Mouse (Mus musculus) stomach, postnatal 0 days (tissue): ENCODE data around the gene Gpatch8. TPM values are rescaled to one million over a fixed set of nuclear protein-coding genes. Genes with fewer than 3 reads are reported as not detected.

Experiments used
- ATAC-seq: fragments of 200-750 bp; cut with Nextera tagmentation; 2 replicates; pipeline ENCODE4 v1.8.0; 2017; ENCODE audit not compliant: low FRiP score, low TSS enrichment
- DNase-seq: peaks from one replicate; pipeline ENCODE4 v3.0.0-alpha.2; 2016; ENCODE audit warnings: low spot score
- H3K27ac ChIP-seq: fragments of 300-500 bp; sonication (generic); replicated peaks from 2 replicates; pipeline ENCODE4 v1.5.1; 2014; ENCODE audit warnings: mild to moderate bottlenecking, control low read depth
- H3K27me3 ChIP-seq: fragments of 300-500 bp; sonication (generic); 2 replicates; pipeline ENCODE4 v1.6.1; 2014; ENCODE audit warnings: low read length; ENCODE audit not compliant: control insufficient read depth, insufficient read depth
- H3K36me3 ChIP-seq: fragments of 300-500 bp; sonication (generic); 2 replicates; pipeline ENCODE4 v1.6.1; 2014; ENCODE audit warnings: low read length, mixed read lengths; ENCODE audit not compliant: control insufficient read depth, insufficient read depth
- H3K4me1 ChIP-seq: fragments of 300-500 bp; sonication (generic); replicated peaks from 2 replicates; pipeline ENCODE4 v1.6.1; 2014; ENCODE audit warnings: antibody characterized with exemption; ENCODE audit not compliant: control insufficient read depth, insufficient read depth
- H3K4me2 ChIP-seq: fragments of 300-500 bp; sonication (generic); replicated peaks from 2 replicates; pipeline ENCODE4 v1.6.1; 2014; ENCODE audit warnings: low read depth, mild to moderate bottlenecking, control low read depth, moderate library complexity
- H3K4me3 ChIP-seq: fragments of 300-500 bp; sonication (generic); 2 replicates; pipeline ENCODE4 v1.5.1; 2014; ENCODE audit warnings: low read depth, low read length, control low read depth
- H3K9ac ChIP-seq: fragments of 300-500 bp; sonication (generic); 2 replicates; pipeline ENCODE4 v1.6.1; 2014; ENCODE audit warnings: mild to moderate bottlenecking, low read length, control low read depth, mixed read lengths
- H3K9me3 ChIP-seq: fragments of 300-500 bp; sonication (generic); 2 replicates; pipeline ENCODE4 v1.6.1; 2016; ENCODE audit warnings: low read length; ENCODE audit not compliant: control insufficient read depth
- CTCF ChIP-seq: IDR thresholded peaks from 2 replicates; pipeline ENCODE4 v1.5.1; 2016; ENCODE audit warnings: antibody characterized with exemption, low read depth, mild to moderate bottlenecking, moderate library complexity
- EP300 ChIP-seq: optimal IDR thresholded peaks from 2 replicates; pipeline ENCODE3; 2016; ENCODE audit warnings: antibody characterized with exemption
- WGBS: fragments of 180-500 bp; shearing (Covaris S2); extraction: QIAGEN DNeasy Blood & Tissue Kit; methylation state at CpG from one replicate; pipeline ENCODE4 v1.1.7; 2014; 5-methylcytosine and 5-hydroxymethylcytosine counted together
- polyA plus RNA-seq: library from polyadenylated mRNA; unstranded; fragments of >200 nt; fragmentation: Nextera tagmentation; extraction: Ambion mirVana; gene quantifications from 2 replicates; pipeline ENCODE4 v1.2.1, GENCODE M21; 2015

Gene Gpatch8
- polyA plus RNA-seq, 1 experiment from 2014 or later: 16.8 TPM

- DNase-seq: peak; percentile 37
- Histone ChIP-seq H3K9me3 (no peaks in the 10 kb centered on the region), H3K36me3 (peaks cover 25% of the 10 kb centered on the region; the same call in 1 of the 2 replicates), H3K9ac (no peak overlapping the region), H3K4me3 (no peak overlapping the region), H3K27me3 (no peaks in the 10 kb centered on the region), H3K4me1 (no peaks in the 10 kb centered on the region), H3K4me2 (no peak overlapping the region), H3K27ac (no peak overlapping the region)
- 68% methylated on average over 11 of the region's 11 CpGs for WGBS
- peak; percentile 80 for ATAC-seq
- TF ChIP-seq EP300: no peak
- peak; percentile 83 for TF ChIP-seq CTCF
Observed at GRCm38 (mm10) chr11:102486733-102487386, 69.3 kb downstream of the Gpatch8 start.

GRCm38 (mm10) chr11:102481779-102482178, 74.4 kb downstream of the Gpatch8 start:
- Histone ChIP-seq H3K27ac (no peak overlapping the region), H3K4me1 (no peaks in the 10 kb centered on the region), H3K36me3 (peaks cover 56% of the 10 kb centered on the region), H3K4me2 (no peak overlapping the region), H3K4me3 (no peak overlapping the region), H3K27me3 (no peaks in the 10 kb centered on the region), H3K9me3 (no peaks in the 10 kb centered on the region), H3K9ac (no peak overlapping the region)
- TF ChIP-seq EP300: no peak
- no peak for TF ChIP-seq CTCF
- DNase-seq (no peak), ATAC-seq (no peak)
- WGBS: 92% methylated on average over 10 of the region's 10 CpGs

DNA sequence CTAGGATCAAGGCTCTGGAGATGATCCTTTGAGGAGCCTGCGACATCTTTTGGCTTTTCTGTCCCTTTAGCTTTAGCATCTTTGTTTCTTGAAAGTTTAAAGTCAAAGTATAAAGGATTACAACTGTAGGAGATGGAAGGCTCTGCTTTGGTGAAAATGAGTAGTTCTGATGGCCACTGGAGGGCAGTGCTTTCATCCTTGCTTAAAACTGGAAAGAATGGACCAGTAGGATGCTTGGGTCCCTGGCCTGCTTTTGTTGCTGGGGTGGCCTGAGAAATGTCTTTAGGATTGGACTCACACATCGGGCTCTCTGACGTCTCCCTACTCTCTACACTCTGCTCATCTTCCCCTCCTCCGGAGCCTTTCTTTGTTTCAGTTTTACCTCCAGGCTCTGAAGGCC, 75.3 kb downstream of the Gpatch8 start:
- Histone ChIP-seq H3K36me3 (peaks cover 49% of the 10 kb centered on the region), H3K4me3 (no peak overlapping the region), H3K4me2 (no peak overlapping the region), H3K27me3 (no peaks in the 10 kb centered on the region), H3K9ac (no peak overlapping the region), H3K4me1 (no peaks in the 10 kb centered on the region), H3K9me3 (no peaks in the 10 kb centered on the region), H3K27ac (no peak overlapping the region)
- no peak for DNase-seq
- WGBS: 94% methylated on average over 4 of the region's 4 CpGs
- no peak for ATAC-seq
- TF ChIP-seq EP300 (no peak), CTCF (peak; percentile 62)

GRCm38 (mm10) chr11:102480111-102480510, 76.1 kb downstream of the Gpatch8 start:
- TF ChIP-seq EP300 (no peak), CTCF (no peak)
- WGBS: 94% methylated on average over 15 of the region's 15 CpGs
- no peak overlapping the region for H3K9ac ChIP-seq
- peaks cover 45% of the 10 kb centered on the region for H3K36me3 ChIP-seq
- H3K4me1 ChIP-seq: no peaks in the 10 kb centered on the region
- no peaks in the 10 kb centered on the region for H3K27me3 ChIP-seq
- ATAC-seq (no peak), DNase-seq (no peak)
- H3K9me3 ChIP-seq: no peaks in the 10 kb centered on the region
- H3K4me2 ChIP-seq: no peak overlapping the region
- H3K4me3 ChIP-seq: no peak overlapping the region
- H3K27ac ChIP-seq: no peak overlapping the region

- Histone ChIP-seq H3K9me3 (no peaks in the 10 kb centered on the region), H3K4me1 (no peaks in the 10 kb centered on the region), H3K4me2 (no peak overlapping the region), H3K27ac (no peak overlapping the region), H3K27me3 (no peaks in the 10 kb centered on the region), H3K9ac (no peak overlapping the region), H3K4me3 (no peak overlapping the region), H3K36me3 (peaks cover 40% of the 10 kb centered on the region)
- ATAC-seq (no peak), DNase-seq (no peak)
- 95% methylated on average over 23 of the region's 23 CpGs for WGBS
- TF ChIP-seq CTCF (no peak), EP300 (no peak)
Observed at GRCm38 (mm10) chr11:102479581-102479980, 76.6 kb downstream of the Gpatch8 start.

GRCm38 (mm10) chr11:102478671-102479070, 77.5 kb downstream of the Gpatch8 start:
- peaks cover 38% of the 10 kb centered on the region for H3K36me3 ChIP-seq
- H3K4me2 ChIP-seq: no peak overlapping the region
- 94% methylated on average over 3 of the region's 3 CpGs for WGBS
- no peak overlapping the region for H3K9ac ChIP-seq
- no peaks in the 10 kb centered on the region for H3K27me3 ChIP-seq
- no peaks in the 10 kb centered on the region for H3K4me1 ChIP-seq
- no peaks in the 10 kb centered on the region for H3K9me3 ChIP-seq
- H3K27ac ChIP-seq: no peak overlapping the region
- DNase-seq (no peak), ATAC-seq (no peak)
- TF ChIP-seq CTCF: no peak
- no peak for TF ChIP-seq EP300
- no peak overlapping the region for H3K4me3 ChIP-seq
